Mouse (Mus musculus) CH12.LX (cell line): ENCODE measurements around the gene Prss27. TPM values are rescaled to one million over a fixed set of nuclear protein-coding genes. Genes with fewer than 3 reads are reported as not detected.

Experiments
- DNase-seq: peaks from one replicate; pipeline ENCODE4 v3.0.0-alpha.2; 2013; ENCODE audit errors: extremely low read depth
- H3K27ac ChIP-seq: 2 replicates; pipeline ENCODE4 v1.5.1; 2012; ENCODE audit warnings: low read depth, mild to moderate bottlenecking, control low read depth, moderate library complexity; ENCODE audit not compliant: insufficient read depth
- H3K27me3 ChIP-seq: replicated peaks from 2 replicates; pipeline ENCODE3; 2012; ENCODE audit warnings: inconsistent platforms
- H3K36me3 ChIP-seq, 2 experiments: replicated peaks in 1 of 2; 2 replicates each; pipeline versions ENCODE3 to v1.6.1; 2012; ENCODE audit warnings: inconsistent platforms in 1 of 2, low read length in 1 of 2, mild to moderate bottlenecking in 1 of 2, mixed read lengths in 1 of 2, moderate library complexity in 1 of 2; ENCODE audit not compliant: control insufficient read depth in 1 of 2, insufficient read depth in 1 of 2
- H3K4me1 ChIP-seq, 2 experiments: 2 replicates each; pipeline ENCODE4 v1.6.1; 2012; ENCODE audit warnings: inconsistent platforms in 1 of 2, moderate library complexity in 1 of 2; ENCODE audit not compliant: insufficient read depth in 2 of 2, control insufficient read depth in 1 of 2
- H3K4me2 ChIP-seq: 2 replicates; pipeline ENCODE4 v1.6.1; 2012; ENCODE audit warnings: low read depth, mild to moderate bottlenecking, control low read depth; ENCODE audit not compliant: poor library complexity, insufficient read depth, severe bottlenecking
- H3K4me3 ChIP-seq, 3 experiments: fragments of 150-350 bp in 1 of 3; sonication (generic) in 1 of 3; replicated peaks in 1 of 3; 2 replicates each; pipeline versions ENCODE3 to v1.5.1; 2011 to 2012; ENCODE audit warnings: low read depth in 2 of 3, low read length in 2 of 3, mild to moderate bottlenecking in 2 of 3, moderate library complexity in 2 of 3, control low read depth in 1 of 3, improper control_type of control experiment in 1 of 3, inconsistent platforms in 1 of 3, mixed read lengths in 1 of 3; ENCODE audit not compliant: poor library complexity in 1 of 3
- H3K79me2 ChIP-seq: replicated peaks from 2 replicates; pipeline ENCODE4 v1.6.1; 2012; ENCODE audit warnings: mild to moderate bottlenecking, moderate library complexity; ENCODE audit not compliant: control insufficient read depth, poor library complexity, insufficient read depth, severe bottlenecking; ENCODE audit errors: extremely low read depth
- H3K9ac ChIP-seq: 2 replicates; pipeline ENCODE4 v1.6.1; 2012; ENCODE audit warnings: low read depth, mild to moderate bottlenecking, control low read depth, moderate library complexity; ENCODE audit not compliant: insufficient read depth
- H3K9me3 ChIP-seq: replicated peaks from 2 replicates; pipeline ENCODE3; 2012; ENCODE audit warnings: low read length, inconsistent platforms, mixed read lengths
- BHLHE40 ChIP-seq: IDR thresholded peaks from 2 replicates; pipeline ENCODE4 v1.6.1; 2011; ENCODE audit warnings: mild to moderate bottlenecking, low read depth, low read length, improper control_type of control experiment
- CHD2 ChIP-seq: IDR thresholded peaks from 2 replicates; pipeline ENCODE4 v1.6.1; 2011; ENCODE audit warnings: low read length, improper control_type of control experiment
- CTCF ChIP-seq, 2 experiments: IDR thresholded peaks in 1 of 2; conservative IDR thresholded peaks in 1 of 2; 2 replicates each; pipeline ENCODE4 v1.5.1; 2011 to 2012; ENCODE audit warnings: low read depth in 2 of 2, low read length in 2 of 2, improper control_type of control experiment in 1 of 2, inconsistent platforms in 1 of 2, mild to moderate bottlenecking in 1 of 2, moderate library complexity in 1 of 2
- E2F4 ChIP-seq: IDR thresholded peaks from 2 replicates; pipeline ENCODE4 v1.6.1; 2011; ENCODE audit warnings: low read depth, low read length, improper control_type of control experiment; ENCODE audit not compliant: insufficient replicate concordance
- EP300 ChIP-seq: IDR thresholded peaks from 2 replicates; pipeline ENCODE4 v1.6.1; 2011; ENCODE audit warnings: low read length, improper control_type of control experiment
- ETS1 ChIP-seq: conservative IDR thresholded peaks from 2 replicates; pipeline ENCODE4 v1.6.1; 2012; ENCODE audit warnings: low read depth, mild to moderate bottlenecking, inconsistent platforms, low read length, improper control_type of control experiment, moderate library complexity
- JUND ChIP-seq: conservative IDR thresholded peaks from 2 replicates; pipeline ENCODE4 v1.6.1; 2011; ENCODE audit warnings: low read depth, low read length, improper control_type of control experiment
- MEF2A ChIP-seq: IDR thresholded peaks from 2 replicates; pipeline ENCODE4 v1.6.1; 2014; ENCODE audit warnings: low read depth, mild to moderate bottlenecking, inconsistent platforms, low read length, improper control_type of control experiment, borderline replicate concordance
- MXI1 ChIP-seq: IDR thresholded peaks from 2 replicates; pipeline ENCODE4 v1.6.1; 2011; ENCODE audit warnings: mild to moderate bottlenecking, low read depth, low read length, improper control_type of control experiment
- NELFE ChIP-seq: IDR thresholded peaks from 2 replicates; pipeline ENCODE4 v1.6.1; 2011; ENCODE audit warnings: low read depth, low read length, improper control_type of control experiment
- NRF1 ChIP-seq: IDR thresholded peaks from 2 replicates; pipeline ENCODE4 v1.6.1; 2014; ENCODE audit warnings: low read depth, mild to moderate bottlenecking, inconsistent platforms, low read length, improper control_type of control experiment, moderate library complexity
- POLR2AphosphoS2 ChIP-seq: IDR thresholded peaks from 2 replicates; pipeline ENCODE4 v1.6.1; 2011; ENCODE audit warnings: low read depth, low read length, improper control_type of control experiment
- USF2 ChIP-seq: conservative IDR thresholded peaks from 2 replicates; pipeline ENCODE4 v1.6.1; 2011; ENCODE audit warnings: low read depth, low read length, improper control_type of control experiment
- ZMIZ1 ChIP-seq: IDR thresholded peaks from 2 replicates; pipeline ENCODE4 v1.6.1; 2012; ENCODE audit warnings: low read depth, mild to moderate bottlenecking, inconsistent platforms, low read length, improper control_type of control experiment
- ZNF384 ChIP-seq: IDR thresholded peaks from 2 replicates; pipeline ENCODE4 v1.6.1; 2012; ENCODE audit warnings: low read depth, low read length, improper control_type of control experiment, inconsistent platforms
- dilution Hi-C: fragments of 300-500 bp; cut with MboI; formaldehyde crosslinking; loops from 2 replicates; pipeline ENCODE4 v1.14.3; 2020; ENCODE audit warnings: low sequenced_read_pairs; ENCODE audit not compliant: extremely low pct_unique_long_range_greater_than_20kb, extremely low pct_ligation_motif_present
- in situ Hi-C: fragments of 300-500 bp; cut with MboI; formaldehyde crosslinking; loops from 3 replicates; pipeline ENCODE4 v1.14.3; 2019; ENCODE audit warnings: low sequenced_read_pairs, low pct_ligation_motif_present, low pct_unique_long_range_greater_than_20kb, mixed read lengths
- polyA plus RNA-seq: library from polyadenylated mRNA; unstranded; fragments of >175 nt; gene quantifications from 2 replicates; pipeline ENCODE4 v1.2.1, GENCODE M21; 2012; ENCODE audit warnings: low read depth; ENCODE audit not compliant: insufficient read length
- total RNA-seq, 2 experiments: library from RNA; depleted of rRNA; stranded (reverse); fragments of 300-350 nt in 1 of 2; fragments of >200 nt in 1 of 2; gene quantifications; 2 replicates each; pipeline ENCODE4 v1.2.3; 2012 to 2014

Gene Prss27
- total RNA-seq (2012; rRNA removed) (not detected in 2 replicates), total RNA-seq (2014; rRNA removed) (not detected in 2 replicates), polyA plus RNA-seq (not detected in 2 replicates)

DNA sequence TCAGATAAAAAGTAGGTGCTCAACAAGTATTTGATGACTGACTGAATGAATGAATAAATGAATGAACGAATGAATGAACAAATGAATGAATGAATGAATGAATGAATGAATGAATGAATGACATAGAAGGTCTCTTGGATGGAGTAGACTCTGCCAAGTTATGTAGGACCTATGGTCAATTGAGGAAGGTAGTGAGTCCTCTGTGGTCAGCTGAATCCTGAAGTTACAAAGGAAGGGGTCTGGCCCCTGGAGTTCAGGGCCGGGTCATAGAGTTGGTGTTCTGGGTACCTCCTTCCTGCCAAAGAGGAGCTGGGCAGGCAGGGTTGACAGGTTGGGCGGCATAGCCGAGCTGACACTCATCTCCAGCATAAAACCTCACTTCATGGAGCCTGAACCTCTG lies at the start of gene Prss27:
Gene Prss27, plus strand, starts transcription at position 301 of the 400 bp plus-strand sequence.
- in situ Hi-C loops = no loop called here
- Histone ChIP-seq H3K79me2 (no peaks in the 10 kb centered on the region), H3K27ac (no peak within 1 kb of the TSS), H3K9me3 (peaks cover 5% of the 10 kb centered on the region), H3K9ac (no peak within 1 kb of the TSS), H3K4me2 (no peak within 1 kb of the TSS), H3K27me3 (peaks cover 18% of the 10 kb centered on the region), H3K36me3 (no peaks in the 10 kb centered on the region), H3K4me3 (no peak within 1 kb of the TSS), H3K4me1 (no peaks in the 10 kb centered on the region; a peak in 1 of 4 replicates)
- TF ChIP-seq MEF2A (no peak), BHLHE40 (no peak), EP300 (no peak), NELFE (no peak), NRF1 (no peak), ZNF384 (no peak), CTCF (conservative IDR thresholded peaks at IDR 0.05 in 1 of 2, IDR thresholded peaks at IDR 0.05 in 1 of 2; ENCODE audit: low read depth in 2 of 2, low read length in 2 of 2) (no peak), MXI1 (no peak), POLR2AphosphoS2 (no peak), ETS1 (no peak), E2F4 (no peak), CHD2 (no peak), JUND (no peak), USF2 (no peak)
- dilution Hi-C loops = no loop called here
- DNase-seq = no peak

DNA sequence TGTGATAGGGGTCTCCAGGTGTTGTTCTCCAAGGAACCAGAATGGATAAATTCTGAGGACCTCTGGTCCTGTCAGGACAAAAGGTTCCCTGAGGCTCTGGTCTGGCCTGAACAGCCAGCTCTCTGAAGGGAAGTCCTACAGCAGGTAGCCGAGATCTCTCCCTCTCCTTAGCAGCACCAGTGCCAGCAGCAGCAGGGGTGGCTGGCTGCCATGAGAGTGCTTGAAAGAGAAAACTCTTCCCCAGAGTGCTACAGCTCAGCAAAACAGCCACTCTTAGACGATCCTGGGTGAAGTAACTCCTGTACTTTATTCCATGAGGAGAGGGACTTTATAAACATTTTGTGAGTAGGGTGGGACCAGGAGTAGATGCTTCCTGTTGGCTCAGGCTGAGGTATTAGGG lies 48.1 kb upstream of the Prss27 start:
- Histone ChIP-seq H3K9me3 (no peaks in the 10 kb centered on the region), H3K27me3 (peaks cover 56% of the 10 kb centered on the region), H3K4me2 (no peak overlapping the region), H3K79me2 (no peaks in the 10 kb centered on the region), H3K27ac (no peak overlapping the region), H3K4me3 (no peak overlapping the region), H3K9ac (no peak overlapping the region), H3K4me1 (peaks cover 4 to 9% of the 10 kb centered on the region in 2 experiments; a peak in 3 of 4 replicates), H3K36me3 (no peaks in the 10 kb centered on the region)
- no peak for DNase-seq
- in situ Hi-C loops = no loop called here
- dilution Hi-C loops = no loop called here
- TF ChIP-seq ZMIZ1 = no peak
